Mouse (Mus musculus) limb, embryonic 15.5 days (tissue): ENCODE measurements around the gene Fermt3. TPM values are rescaled to one million over a fixed set of nuclear protein-coding genes. Genes with fewer than 3 reads are reported as not detected.
"Not testable (repeated sequence)": the region's sequence is repeated elsewhere in the genome, so short reads cannot be mapped to it uniquely, and the experiment has no call there.

ENCODE experiments used
- ATAC-seq: fragments of 200-750 bp; cut with Nextera tagmentation; 2 replicates; pipeline ENCODE4 v1.8.0; 2017; ENCODE audit warnings: low read depth, moderate TSS enrichment; ENCODE audit not compliant: insufficient number of reproducible peaks, low FRiP score, low TSS enrichment
- H3K27ac ChIP-seq: fragments of 300-500 bp; sonication (generic); 2 replicates; pipeline ENCODE4 v1.5.1; 2015; ENCODE audit warnings: moderate library complexity, mild to moderate bottlenecking, inconsistent platforms
- H3K27me3 ChIP-seq: fragments of 300-500 bp; sonication (generic); 2 replicates; pipeline ENCODE4 v1.6.1; 2015; ENCODE audit warnings: inconsistent platforms
- H3K36me3 ChIP-seq: fragments of 300-500 bp; sonication (generic); 2 replicates; pipeline ENCODE4 v1.6.1; 2015; ENCODE audit warnings: inconsistent platforms
- H3K4me1 ChIP-seq: fragments of 300-500 bp; sonication (generic); 2 replicates; pipeline ENCODE4 v1.6.1; 2015; ENCODE audit warnings: inconsistent platforms
- H3K4me2 ChIP-seq: fragments of 300-500 bp; sonication (generic); 2 replicates; pipeline ENCODE4 v1.6.1; 2015; ENCODE audit warnings: mild to moderate bottlenecking, inconsistent platforms
- H3K4me3 ChIP-seq: fragments of 300-500 bp; sonication (generic); 2 replicates; pipeline ENCODE4 v1.5.1; 2015; ENCODE audit warnings: mild to moderate bottlenecking, inconsistent platforms
- H3K9ac ChIP-seq: fragments of 300-500 bp; sonication (generic); 2 replicates; pipeline ENCODE4 v1.6.1; 2015; ENCODE audit warnings: inconsistent platforms
- H3K9me3 ChIP-seq: fragments of 300-500 bp; sonication (generic); 2 replicates; pipeline ENCODE4 v1.6.1; 2016; ENCODE audit warnings: inconsistent platforms
- WGBS: fragments of 180-500 bp; shearing (Covaris S2); methylation state at CpG from one replicate; pipeline ENCODE4 v1.1.7; 2015; 5-methylcytosine and 5-hydroxymethylcytosine counted together
- polyA plus RNA-seq: library from polyadenylated mRNA; unstranded; fragments of >200 nt; fragmentation: Nextera tagmentation; extraction: Ambion mirVana; gene quantifications from 2 replicates; pipeline ENCODE4 v1.2.1, GENCODE M21; 2015

Gene Fermt3
- polyA plus RNA-seq, 1 experiment from 2014 or later = 13.1 TPM

DNA sequence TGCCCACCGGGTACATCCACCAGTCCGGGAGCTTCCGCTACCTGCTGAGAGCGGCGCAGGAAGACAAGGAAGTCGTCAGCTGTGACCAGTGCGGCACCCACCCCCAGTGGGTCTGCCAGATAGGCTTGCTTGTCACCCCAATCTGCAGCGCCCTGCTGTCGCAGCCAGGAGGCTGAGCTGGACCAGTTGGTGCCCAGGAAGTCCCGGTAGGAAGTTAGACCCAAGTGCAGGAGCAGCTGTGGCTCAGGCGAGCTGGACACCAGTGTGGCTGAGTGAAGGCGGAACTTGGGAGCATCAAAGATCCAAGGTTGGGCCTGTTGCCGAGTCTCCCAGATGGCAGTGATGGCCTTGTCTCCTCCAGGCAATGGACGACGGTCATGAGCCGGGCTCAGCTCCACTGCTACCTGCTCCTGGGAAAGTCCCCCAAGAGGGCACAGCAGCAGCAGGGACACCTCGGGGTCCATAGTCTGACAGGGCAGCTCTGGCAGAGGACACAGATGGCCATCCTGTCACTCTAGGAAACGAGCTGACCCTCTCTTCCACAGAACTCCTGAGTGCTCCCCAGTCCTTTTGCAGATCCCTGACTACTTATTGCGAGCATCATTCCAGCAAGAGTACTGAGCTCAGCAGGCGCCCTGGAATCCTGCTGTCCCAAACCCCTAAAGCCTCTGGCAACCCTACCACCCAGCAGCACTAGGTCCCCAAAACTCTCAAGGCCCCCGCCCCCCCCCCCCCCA is 23.8 kb downstream of the Fermt3 start:
- 43% methylated on average over 21 of the region's 21 CpGs for WGBS
- Histone ChIP-seq H3K4me2 (peak overlapping the region; percentile 80), H3K9me3 (no peaks in the 10 kb centered on the region), H3K9ac (peak overlapping the region; percentile 52), H3K27ac (peak overlapping the region; percentile 43; the same call in 1 of the 2 replicates), H3K4me1 (peaks cover 43% of the 10 kb centered on the region), H3K4me3 (peak overlapping the region; percentile 63), H3K36me3 (peaks cover 26% of the 10 kb centered on the region), H3K27me3 (no peaks in the 10 kb centered on the region)
- no peak for ATAC-seq

DNA sequence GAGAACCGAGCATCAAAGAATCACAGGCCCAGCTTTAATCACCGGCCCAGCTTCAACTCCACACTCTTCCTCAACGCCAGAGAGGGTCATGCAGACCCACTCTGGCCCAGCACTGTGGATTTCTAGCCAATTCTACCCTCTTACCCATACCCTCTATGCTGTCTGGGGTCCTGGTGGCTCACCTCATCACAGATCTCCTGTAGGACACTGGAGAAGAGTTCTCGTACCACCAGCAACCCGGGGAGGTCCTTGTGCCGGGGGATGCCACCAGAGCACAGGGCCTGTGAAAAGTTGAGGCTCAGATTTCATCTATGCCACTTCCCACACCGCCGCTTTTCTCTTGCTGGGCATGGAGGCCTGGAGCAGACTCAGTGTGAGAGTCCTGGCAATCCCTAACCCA is 24.8 kb downstream of the Fermt3 start:
- ATAC-seq = no peak
- H3K4me1 ChIP-seq = peaks cover 43% of the 10 kb centered on the region
- H3K36me3 ChIP-seq = peaks cover 18% of the 10 kb centered on the region
- H3K4me3 ChIP-seq = peak overlapping the region; percentile 63; the same call in 1 of the 2 replicates
- no peak overlapping the region for H3K27ac ChIP-seq
- no peak overlapping the region for H3K9ac ChIP-seq
- no peaks in the 10 kb centered on the region for H3K27me3 ChIP-seq
- no peaks in the 10 kb centered on the region for H3K9me3 ChIP-seq
- WGBS = 82% methylated on average over 8 of the region's 8 CpGs
- H3K4me2 ChIP-seq = no peak overlapping the region

DNA sequence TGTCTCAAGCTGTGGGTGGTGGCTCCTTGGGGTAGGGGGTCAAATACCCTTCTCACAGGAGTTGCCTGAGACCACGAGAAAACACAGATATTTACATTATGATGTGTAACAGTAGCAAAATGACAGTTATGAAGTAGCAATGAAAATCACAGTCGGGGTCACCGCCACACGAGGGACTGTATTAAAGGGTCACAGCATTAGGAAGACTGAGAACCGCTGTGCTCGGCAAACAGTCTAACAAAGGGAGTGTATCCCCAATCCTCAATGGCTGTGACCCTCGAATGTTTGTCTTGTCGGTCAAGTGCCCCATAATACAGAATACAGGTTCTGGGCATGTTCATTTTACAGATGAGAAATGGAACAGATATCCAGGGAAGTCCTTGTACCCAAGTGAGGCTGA is 25.3 kb downstream of the Fermt3 start:
- no peak for ATAC-seq
- H3K27me3 ChIP-seq = no peaks in the 10 kb centered on the region
- H3K36me3 ChIP-seq = peaks cover 13% of the 10 kb centered on the region
- 84% methylated on average over 8 of the region's 8 CpGs for WGBS
- H3K9ac ChIP-seq = no peak overlapping the region
- no peak overlapping the region for H3K27ac ChIP-seq
- H3K4me1 ChIP-seq = peaks cover 43% of the 10 kb centered on the region
- no peaks in the 10 kb centered on the region for H3K9me3 ChIP-seq
- no peak overlapping the region for H3K4me3 ChIP-seq
- no peak overlapping the region for H3K4me2 ChIP-seq

DNA sequence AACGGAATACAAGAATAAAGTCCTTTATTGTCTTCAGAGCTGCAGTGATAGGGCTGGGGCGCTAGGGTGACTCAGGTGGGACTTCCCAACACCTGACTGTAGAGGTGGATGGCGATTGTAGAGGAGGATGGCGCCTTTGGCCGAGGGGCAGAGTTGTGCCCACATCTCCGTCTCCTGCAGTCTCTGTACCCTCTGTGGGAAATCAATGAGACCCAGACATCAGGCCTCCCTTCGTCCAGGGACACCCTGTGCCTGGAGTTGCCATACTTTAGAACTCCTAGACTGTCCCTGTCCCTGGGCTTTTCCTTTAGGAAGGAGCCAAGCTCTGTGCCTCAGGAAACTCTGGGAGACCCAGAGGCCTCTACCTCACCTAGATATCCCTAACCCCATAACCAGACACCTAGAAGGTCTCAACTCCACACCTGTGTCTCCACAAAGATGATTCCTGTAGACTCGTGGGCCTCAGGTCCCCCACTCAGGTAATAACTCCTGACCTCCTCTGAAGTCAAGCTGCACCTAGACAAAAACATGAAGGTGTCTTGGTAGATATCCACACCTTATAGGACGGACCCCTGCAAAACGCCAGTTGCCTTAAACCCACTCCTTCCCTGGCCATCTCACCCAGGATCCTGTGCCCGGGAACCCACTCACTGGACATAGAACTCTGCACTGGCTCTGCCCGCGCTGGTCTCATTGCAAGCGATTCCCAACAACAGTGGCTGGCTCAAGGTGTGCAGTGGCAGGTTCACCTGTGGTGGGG is 26.1 kb downstream of the Fermt3 start:
- peak overlapping the region; percentile 95 for H3K4me2 ChIP-seq

DNA sequence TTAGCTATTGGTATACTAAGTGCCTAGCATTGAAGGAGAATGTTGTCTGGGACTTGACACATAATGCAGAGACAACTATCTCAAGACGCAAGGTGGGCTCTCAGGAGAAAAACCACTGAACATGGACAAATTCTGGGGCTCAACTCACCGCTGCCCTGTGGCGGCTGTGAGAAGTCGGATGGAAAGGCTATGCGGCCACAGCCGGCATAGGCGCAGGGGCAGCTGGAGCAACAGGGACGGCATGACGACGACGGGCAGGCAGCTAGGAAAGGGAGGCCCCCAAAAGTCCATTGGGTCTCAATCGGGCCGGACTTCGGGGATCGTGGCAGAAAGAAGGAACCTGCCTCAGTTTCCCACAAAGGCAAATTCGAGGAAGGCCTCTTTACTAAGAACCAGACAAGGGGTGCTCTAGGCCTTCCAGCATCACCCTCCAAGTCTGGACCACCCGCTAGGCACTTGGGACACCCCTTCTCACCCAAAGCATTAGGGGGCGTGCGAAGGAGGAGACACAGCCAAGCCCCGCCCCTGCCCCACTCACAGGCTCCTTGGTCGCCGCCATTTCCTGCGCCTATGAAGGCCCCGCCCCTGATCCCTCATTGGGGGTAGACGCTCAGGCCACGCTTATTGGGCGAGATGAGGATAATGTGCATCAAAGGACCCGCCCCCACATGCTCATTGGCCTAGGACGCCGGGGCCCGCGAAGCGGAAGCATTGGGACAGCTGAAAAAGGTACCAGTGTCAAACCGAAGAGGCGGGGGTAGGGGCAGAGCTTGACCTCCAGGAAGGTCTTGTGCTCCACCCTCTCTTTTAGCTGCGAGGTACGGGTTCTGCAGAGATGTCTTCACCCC is 27.0 kb downstream of the Fermt3 start, which contains the start of gene Dnajc4:
Gene Dnajc4 (minus strand): TSS at position 562 of the 848 bp plus-strand sequence.
- WGBS = 1% methylated on average over 37 of the region's 37 CpGs
- no peaks in the 10 kb centered on the region for H3K36me3 ChIP-seq
- H3K27me3 ChIP-seq = no peaks in the 10 kb centered on the region
- H3K4me2 ChIP-seq = peak within 1 kb of the TSS; percentile 95
- ATAC-seq = peak; percentile 90
- H3K27ac ChIP-seq = peak within 1 kb of the TSS; percentile 68
- H3K4me1 ChIP-seq = peaks cover 51% of the 10 kb centered on the region
- H3K4me3 ChIP-seq = peak within 1 kb of the TSS; percentile 59
- peak within 1 kb of the TSS; percentile 63 for H3K9ac ChIP-seq
- H3K9me3 ChIP-seq = no peaks in the 10 kb centered on the region

More for the DNA sequence above, 26.1 kb downstream of the Fermt3 start:
- Histone ChIP-seq H3K36me3 (peaks cover 5% of the 10 kb centered on the region; the same call in 1 of the 2 replicates), H3K4me3 (peak overlapping the region; percentile 59), H3K27ac (peak overlapping the region; percentile 68; the same call in 1 of the 2 replicates), H3K9me3 (no peaks in the 10 kb centered on the region), H3K9ac (peak overlapping the region; percentile 31; the same call in 1 of the 2 replicates), H3K4me1 (peaks cover 46% of the 10 kb centered on the region), H3K27me3 (no peaks in the 10 kb centered on the region)
- 60% methylated on average over 14 of the region's 14 CpGs for WGBS
- ATAC-seq = no peak

DNA sequence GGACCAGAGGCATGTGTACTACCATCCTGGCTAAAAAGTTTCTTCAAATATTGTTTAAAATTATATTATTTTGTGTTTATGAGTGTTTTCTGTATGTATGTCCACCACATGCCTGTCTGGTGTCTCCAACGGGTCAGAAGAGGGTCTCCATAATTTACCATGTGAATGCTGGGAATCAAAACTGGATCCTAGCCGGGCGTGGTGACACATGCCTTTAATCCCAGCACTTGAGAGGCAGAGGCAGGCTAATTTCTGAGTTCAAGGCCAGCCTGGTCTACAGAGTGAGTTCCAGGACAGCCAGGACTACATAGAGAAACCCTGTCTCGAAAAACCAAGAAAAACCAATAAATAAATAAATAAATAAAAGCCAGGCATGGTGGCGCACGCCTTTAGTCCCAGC is 28.1 kb downstream of the Fermt3 start:
- WGBS = 90% methylated on average over 6 of the region's 6 CpGs
- ATAC-seq = not testable (repeated sequence)

DNA sequence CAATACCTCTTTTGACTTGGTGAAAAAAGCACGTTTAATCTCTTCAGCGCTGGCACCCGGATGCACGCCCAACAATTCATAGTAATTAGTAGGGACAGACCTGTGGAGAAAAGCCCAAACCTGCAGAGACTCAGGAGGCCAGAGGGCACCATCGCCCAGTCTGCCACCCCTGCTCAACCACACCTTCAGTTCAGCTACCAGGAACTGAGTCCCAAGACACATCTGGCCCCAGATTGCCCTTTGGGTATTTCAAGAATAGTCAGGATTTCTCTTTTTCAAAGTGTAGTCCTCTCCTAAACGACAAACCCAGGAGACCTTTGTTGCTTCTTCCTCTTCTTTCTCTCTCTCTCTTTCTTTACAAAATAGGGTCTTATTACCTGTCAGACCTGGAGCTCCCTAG is 28.6 kb downstream of the Fermt3 start:
- WGBS = 75% methylated on average over 6 of the region's 6 CpGs

More for the DNA sequence above, 28.1 kb downstream of the Fermt3 start:
- not testable (repeated sequence) for H3K9me3 ChIP-seq, H3K4me3 ChIP-seq, H3K27me3 ChIP-seq, H3K9ac ChIP-seq, H3K27ac ChIP-seq, H3K36me3 ChIP-seq
- peaks cover 49% of the 10 kb centered on the region for H3K4me1 ChIP-seq
- peak overlapping the region; percentile 95; the same call in 1 of the 2 replicates for H3K4me2 ChIP-seq

DNA sequence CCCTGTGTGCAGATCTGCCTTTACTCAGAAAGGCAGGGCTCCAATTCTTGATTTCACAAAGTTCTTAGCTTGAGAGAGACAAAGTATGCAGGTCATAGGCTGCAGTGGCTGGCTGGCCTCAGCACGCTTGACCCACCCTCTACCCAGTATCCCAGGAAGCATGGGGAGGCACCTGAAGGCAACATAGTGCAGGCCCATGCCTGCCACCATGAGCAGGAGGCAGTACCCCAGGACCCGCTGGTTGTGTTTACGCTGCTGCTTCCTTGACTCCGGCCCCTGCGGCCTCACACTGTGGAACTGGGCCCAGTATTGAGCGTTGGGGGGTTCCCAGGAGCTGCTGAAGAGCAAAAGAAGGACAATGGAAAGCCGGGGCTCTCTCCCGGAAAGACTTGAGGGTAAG is 30.0 kb downstream of the Fermt3 start:
- Histone ChIP-seq H3K27me3 (no peaks in the 10 kb centered on the region), H3K4me2 (no peak overlapping the region), H3K4me1 (peaks cover 40% of the 10 kb centered on the region), H3K4me3 (no peak overlapping the region), H3K9me3 (no peaks in the 10 kb centered on the region), H3K36me3 (peaks cover 14% of the 10 kb centered on the region), H3K27ac (no peak overlapping the region), H3K9ac (no peak overlapping the region)
- 91% methylated on average over 8 of the region's 8 CpGs for WGBS
- ATAC-seq = no peak

More for the DNA sequence above, 28.6 kb downstream of the Fermt3 start:
- Histone ChIP-seq H3K27me3 (no peaks in the 10 kb centered on the region), H3K4me3 (no peak overlapping the region), H3K9me3 (no peaks in the 10 kb centered on the region), H3K9ac (no peak overlapping the region), H3K27ac (no peak overlapping the region), H3K4me1 (peaks cover 53% of the 10 kb centered on the region), H3K36me3 (peaks cover 2% of the 10 kb centered on the region; the same call in 1 of the 2 replicates), H3K4me2 (no peak overlapping the region)
- no peak for ATAC-seq

DNA sequence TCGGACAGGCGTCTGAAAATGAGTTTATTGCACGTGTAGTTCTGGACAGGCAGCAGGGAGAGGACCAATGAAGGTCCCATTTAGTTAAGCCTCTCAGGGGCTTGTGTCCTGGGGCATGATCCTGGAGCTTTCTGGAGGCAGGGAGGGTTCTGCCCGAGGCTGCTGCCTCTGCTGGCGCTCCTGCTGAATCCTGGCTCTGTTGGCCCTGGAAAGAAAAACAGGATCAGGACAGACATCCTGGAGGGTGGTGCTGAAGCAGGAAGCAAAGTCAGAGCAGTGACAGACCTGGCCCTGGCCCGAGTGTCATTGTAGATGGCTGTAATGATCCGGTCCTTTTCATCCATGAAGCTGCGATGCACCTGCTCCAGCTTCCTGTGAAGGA is 31.4 kb downstream of the Fermt3 start:
- Histone ChIP-seq H3K4me1 (peaks cover 33% of the 10 kb centered on the region), H3K9ac (peak overlapping the region; percentile 93), H3K4me2 (peak overlapping the region; percentile 83), H3K9me3 (no peaks in the 10 kb centered on the region), H3K27me3 (no peaks in the 10 kb centered on the region), H3K27ac (peak overlapping the region; percentile 90), H3K4me3 (peak overlapping the region; percentile 91), H3K36me3 (peaks cover 24% of the 10 kb centered on the region)
- 5% methylated on average over 8 of the region's 8 CpGs for WGBS
- ATAC-seq = no peak

DNA sequence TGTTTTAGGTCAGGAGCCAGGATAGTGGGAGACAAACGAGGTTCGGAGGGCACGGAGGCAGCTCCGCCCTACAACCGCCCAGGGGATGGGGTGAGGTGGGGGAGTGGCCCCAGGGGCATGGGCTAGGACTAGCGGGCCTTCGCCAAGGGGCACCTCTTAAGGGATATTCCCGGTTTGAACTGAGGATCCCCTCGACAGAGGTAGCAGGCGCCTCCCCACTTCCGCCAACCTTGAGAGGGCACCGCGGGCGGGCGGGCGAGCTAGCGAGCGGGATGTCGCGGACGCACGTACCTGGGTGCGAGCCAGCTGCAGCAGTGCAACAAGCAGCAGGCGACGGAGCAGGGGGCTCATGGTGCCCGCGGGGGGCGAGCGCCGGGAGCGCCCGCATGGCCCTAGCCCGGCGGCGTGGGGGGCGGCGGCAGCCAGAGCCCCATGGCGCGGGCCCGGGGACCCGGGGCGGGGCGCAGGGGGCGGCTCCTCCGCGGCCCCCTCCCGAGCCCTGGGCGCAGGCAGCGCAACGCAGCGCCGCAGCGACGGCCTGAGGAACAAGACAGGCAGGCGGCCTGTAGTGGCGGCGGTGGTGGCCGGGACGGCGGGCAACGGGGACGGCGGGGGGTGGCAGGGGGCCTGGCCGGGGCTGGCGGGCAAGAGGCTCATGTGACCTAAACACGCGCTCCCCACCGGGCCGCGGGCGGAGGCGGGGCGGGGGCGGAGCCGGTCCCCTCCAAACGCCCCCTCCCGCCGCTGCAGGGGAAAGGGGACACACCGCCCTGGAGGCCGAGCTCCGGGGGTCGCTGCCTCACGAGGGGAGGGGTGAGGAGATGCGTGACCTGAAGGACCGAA is 32.0 kb downstream of the Fermt3 start, which contains the start of gene Vegfb:
Gene Vegfb (minus strand): TSS at position 591 of the 843 bp plus-strand sequence.
- peaks cover 30% of the 10 kb centered on the region for H3K4me1 ChIP-seq
- no peaks in the 10 kb centered on the region for H3K27me3 ChIP-seq
- peaks cover 30% of the 10 kb centered on the region for H3K36me3 ChIP-seq
- ATAC-seq = peak; percentile 35; the same call in 1 of the 2 replicates
- peak within 1 kb of the TSS; percentile 90 for H3K27ac ChIP-seq
- H3K9ac ChIP-seq = peak within 1 kb of the TSS; percentile 93
- H3K4me3 ChIP-seq = peak within 1 kb of the TSS; percentile 91
- peak within 1 kb of the TSS; percentile 83 for H3K4me2 ChIP-seq
- H3K9me3 ChIP-seq = no peaks in the 10 kb centered on the region
- WGBS = under 1% methylated on average over 70 of the region's 85 CpGs
